Mouse (Mus musculus) lung, postnatal 36 days (tissue): ENCODE measurements at regions not wholly inside any gene's neighbourhood (a gene's known extent, or its start where the extent isn't known, plus 50 kb on each side); places are given as distances from the start of the nearest gene placed in this dataset.

Experiments
- DNase-seq: peaks from one replicate; pipeline ENCODE4 v3.0.0; 2022; ENCODE audit warnings: mixed read lengths

DNA sequence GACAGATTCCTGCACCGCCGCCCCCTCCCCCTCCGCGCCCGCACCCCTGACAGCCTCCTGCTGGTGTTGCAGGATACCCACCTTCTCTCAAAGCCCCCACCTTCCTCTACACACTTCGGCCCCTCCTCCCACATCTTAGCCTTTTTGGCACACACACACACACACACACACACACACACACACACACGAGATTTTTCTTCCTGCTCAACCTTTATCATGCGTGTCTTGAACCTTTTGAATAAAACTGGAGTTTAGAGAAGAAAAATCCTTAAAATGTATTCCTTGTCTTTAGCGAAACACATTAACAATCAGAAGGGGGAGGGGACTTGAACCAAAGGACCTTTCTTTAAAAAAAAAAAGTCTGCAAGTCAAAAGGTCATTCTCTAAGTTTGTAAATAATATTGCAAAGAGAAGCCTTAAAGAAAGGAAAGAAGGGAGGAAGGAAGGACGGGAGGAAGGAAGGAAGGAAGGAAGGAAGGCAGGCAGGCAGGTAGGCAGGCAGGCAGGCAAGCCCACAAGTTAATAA is 227.7 kb downstream of the Mef2c start:
- no peak for DNase-seq

DNA sequence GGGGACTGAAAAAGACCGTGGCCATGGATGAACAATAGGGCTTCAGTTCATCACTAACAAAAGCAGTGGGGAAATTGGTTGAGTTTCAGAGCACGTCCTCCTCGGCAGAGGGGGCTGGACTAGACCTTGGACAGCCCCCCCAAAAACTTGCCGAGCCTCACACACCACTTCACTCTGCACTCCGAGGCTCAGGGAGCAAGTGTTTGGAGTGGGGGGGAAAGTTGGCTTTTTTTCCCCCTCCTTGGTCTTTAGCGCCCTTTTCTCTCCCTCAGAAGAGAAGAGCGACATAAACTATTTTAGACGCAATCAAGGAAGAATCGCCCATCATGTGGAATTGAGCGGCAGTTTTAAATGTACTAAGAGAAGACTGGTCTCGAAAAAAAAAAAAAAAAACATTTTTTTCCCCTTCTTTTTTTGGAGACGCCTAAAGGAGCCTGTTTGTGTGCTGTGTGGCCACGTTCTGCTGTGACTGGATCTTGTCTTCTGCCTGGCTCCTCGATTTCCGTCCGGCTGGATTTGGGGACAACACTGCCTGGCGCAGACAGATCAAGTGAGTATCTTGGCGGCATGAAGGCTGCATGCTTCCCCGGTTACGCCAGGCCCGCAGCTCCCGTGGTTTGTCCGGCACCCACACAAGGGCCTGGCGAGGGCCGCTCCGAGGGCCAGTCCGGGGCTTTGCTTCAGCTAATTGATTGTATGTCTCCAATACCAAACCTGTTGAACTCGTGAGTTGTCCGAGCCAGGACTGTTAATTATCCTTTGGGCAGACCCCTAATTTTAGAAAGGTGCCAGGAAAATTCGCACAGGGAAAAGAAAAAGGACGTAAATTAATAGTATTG is 228.7 kb downstream of the Mef2c start:
- DNase-seq: no peak

DNA sequence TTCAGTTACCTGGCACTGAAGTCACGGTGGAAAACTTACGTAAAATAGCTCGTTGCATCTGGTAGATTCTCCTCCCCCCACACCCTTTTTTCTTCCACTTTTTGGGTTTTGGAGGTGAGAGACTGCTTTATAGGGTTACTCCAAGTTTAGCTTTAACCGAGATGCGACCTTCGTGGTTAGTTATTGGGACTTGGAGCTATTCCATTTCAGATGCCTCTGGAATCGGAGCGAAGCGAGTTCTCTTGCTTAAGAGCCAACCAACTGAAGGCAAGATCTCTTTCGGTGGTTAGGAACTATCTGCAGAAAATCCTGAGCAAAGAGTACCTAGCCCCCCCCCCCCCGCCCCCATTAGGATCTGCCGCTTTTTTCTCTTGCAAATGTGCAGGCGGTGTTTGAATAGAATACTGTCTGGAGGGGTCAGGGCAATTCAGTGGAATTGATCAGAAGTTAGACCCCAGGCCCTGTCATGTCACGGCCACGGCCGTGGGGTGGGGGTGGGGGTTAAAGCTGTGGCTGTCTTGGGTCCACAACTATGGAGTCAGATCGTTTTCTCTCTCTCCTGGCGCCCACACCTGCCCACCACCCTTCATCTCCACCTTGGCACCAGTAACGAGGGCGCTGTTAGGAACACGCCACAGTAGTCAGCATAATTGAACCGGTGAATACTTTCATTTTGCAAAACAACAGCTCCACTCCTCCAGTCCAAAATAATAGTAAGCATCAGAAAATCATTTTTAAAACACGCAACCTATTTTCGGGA is 229.6 kb downstream of the Mef2c start:
- no peak for DNase-seq

DNA sequence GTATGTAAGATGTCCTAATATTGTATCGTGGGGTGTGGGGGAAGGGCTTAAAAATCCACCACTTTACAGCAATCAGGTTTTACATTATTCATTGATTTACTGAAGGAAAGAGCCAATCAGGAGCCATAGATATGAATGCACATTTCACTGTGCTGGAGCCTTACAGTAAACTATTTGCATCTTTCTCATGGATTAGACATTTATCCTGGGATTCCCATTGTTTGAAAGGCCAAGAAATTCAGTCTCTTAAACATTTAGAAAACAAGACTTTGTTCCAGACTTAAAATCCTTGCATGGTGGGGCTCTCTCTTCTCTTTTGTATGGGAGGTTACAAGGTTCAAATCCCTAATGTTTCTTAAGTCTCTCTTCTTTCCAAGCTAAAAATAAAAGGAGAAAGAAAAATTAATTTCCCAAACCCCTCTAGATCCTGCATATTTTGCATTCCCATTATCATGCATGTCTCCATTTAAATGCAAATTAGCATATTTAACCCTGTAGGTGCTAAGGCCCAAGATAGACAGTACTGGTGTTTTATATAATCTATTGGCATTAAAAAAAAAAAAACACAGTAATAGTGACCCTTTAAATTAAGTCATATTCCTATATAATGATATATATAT is 230.3 kb downstream of the Mef2c start:
- no peak for DNase-seq

DNA sequence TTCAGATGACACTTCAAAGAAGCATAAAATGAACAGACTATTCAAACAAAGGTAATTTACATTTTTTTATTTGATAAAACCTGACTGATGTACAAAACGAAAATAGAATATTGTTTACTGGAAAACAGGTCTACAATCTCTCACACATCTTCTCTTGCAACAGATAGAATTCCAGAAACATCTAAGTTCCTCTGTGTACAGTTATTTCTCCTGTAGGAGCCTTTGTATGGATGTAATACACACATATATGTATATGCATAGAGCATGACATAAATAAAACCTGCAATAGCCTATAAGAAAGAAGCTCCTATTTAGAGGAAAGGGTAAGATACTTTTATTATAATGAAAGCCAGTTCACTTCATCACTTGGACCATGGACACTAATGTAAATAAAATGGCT is 230.8 kb downstream of the Mef2c start:
- no peak for DNase-seq

DNA sequence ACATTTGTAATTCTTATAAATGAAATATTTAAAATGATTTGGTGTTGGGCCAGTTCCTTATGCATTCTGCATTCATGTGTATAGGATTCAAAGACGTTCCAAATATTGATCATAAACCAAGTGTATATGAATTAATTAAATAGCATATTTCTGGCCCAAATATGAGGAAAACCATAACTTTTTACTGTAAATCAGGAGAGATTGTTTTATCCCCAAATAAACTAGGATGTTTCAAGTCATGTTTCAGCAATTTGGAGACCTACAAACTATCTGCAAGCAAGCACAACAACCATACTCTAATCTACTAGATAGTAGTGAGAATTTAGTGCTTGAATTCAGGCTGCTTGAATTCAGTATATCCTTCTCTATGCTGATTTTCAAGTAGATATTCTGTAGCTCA is 231.3 kb downstream of the Mef2c start:
- DNase-seq: no peak

DNA sequence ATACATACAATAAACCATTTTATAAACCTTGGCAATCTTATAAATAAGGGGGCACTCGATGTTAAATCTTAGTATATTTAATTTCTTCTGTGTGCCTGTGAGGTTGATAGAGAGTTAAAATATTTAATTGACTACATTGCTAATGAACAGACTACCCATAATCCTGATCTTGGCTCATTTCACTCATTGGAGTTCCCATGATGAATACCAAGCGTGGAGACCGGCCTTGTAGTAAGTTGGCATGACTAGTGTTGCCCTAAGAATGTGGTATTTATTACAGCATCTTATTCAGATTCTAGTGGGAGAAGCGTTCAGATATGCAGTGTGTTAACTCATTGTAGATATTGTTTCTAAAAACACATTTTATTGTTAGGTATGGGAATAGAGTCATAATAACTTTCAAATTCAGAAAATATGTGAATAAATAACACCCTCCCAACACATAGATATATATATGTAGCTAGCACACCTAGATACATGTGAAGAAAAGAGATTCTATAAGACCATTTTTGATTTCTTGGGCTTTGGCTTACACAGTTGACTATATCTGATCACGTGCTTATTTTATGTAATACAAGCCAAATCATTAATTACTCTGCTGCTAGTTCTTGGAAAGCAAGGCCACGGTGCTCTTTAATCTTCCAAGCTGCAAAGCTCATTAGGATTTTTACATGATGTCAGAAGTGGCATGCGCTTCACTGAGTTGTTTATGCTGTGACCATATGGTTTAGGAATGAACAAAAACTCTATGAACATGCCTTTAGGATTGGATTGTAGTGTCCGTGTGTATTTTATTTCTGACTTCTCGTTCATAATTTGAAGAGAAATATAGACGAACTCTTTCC is 232.0 kb downstream of the Mef2c start:
- no peak for DNase-seq

DNA sequence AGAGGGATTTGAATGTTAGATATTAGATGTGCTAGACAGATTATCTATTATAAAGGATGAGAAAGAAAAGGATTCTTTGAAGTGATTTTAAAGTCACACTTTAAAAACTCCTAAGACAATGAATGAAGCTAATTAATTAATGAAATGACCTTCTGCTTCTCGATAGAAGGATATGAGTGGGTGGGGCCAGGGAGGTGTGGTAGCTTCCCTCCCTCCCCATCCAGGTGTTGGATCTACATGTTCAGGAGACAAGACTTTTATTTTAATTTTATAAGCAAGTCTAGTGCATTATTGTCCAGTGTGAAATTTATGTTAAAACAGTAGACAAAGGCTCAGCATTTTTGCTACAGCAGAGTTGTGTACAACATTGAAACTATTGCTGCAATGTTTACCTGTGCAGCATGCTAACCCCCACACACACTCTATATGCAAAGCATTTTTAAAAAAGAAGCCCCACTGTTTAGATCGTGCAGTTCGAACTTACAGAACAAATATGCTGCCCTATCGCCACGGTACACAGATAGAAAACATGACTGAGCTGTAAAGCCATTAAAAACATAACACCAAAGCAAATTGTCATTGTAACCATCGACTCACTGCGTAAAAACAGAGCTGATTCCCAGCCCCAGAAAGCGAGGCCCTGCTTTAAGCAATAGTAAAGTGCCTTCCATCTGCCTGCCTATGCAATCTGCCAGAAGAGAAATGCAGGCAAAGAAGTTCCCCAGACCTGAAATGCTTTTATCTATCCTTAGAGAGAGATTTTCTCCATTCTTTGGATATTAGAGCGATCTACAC is 233.4 kb downstream of the Mef2c start:
- no peak for DNase-seq

DNA sequence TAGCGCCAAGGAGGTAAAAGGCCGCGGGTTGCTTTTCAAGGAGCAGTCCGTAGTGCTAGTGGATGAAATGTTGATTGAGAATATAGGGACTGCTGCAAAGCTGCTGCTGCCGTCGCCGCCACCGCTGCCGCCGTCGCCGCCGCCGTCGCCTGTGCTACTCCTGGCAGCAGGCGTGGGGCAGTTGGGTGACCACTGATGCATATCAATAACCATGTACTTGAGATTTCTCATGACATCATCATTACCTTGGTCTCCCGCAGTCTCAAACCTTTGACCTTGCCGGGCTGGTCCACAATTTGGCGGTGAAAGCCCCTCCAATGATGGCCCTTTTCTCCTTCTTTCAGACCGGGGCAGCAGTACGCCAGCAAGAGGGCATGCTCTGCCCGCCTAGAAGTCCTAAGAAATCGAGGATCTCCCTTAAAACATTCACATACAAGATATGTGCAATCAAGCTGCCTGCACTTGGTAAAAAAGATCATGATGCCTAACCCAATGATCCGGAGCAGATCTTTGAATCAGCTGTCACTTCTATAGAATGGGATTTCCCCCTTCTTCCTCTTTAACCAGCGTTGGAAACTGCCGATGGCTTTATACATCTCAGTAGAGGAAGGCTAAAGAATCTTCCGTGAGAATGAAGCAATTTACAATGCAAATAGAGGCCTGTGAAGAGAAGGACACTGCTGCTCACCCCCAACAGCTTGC is 234.1 kb downstream of the Mef2c start:
- DNase-seq: no peak

DNA sequence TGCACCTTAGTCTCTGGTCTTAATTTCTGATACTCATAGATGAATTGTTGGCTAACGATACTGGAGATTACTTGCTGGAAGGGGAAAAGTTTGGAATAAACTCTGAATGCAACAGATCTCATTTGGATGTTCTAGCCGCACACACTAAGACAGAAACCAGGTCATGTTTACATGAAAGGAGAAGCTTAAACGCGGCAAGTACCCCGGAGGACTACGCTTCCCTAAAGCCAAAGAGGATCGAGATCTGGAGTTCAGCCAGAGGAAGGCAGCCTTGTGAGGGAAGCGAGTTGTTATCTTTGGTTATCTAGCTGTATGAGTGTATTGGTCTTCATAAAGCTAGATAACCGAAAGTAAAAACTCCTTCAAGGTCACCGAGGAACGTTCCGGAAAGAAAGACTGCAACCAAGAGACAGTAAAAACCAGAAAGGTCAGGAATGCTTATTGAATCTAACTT is 234.7 kb downstream of the Mef2c start:
- DNase-seq: no peak

DNA sequence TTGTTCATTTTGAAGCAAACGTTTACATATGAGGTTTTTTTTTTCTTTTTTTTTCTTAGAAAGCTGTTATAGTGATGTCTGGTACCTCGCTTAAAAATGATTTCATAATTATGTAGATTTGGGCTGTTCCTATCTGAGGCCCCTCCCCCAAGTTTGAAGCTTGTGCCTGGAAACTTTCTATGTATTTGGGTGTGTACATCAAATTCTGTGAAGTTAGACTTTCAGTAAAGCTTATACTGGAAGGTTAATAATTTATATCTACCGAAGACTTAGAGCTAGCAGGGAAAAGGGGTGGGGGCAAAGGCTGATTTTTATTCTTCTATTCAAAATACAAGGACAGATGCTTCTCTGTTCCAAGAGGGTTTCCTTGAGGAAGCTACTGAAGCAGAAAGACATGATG is 235.3 kb downstream of the Mef2c start:
- no peak for DNase-seq

DNA sequence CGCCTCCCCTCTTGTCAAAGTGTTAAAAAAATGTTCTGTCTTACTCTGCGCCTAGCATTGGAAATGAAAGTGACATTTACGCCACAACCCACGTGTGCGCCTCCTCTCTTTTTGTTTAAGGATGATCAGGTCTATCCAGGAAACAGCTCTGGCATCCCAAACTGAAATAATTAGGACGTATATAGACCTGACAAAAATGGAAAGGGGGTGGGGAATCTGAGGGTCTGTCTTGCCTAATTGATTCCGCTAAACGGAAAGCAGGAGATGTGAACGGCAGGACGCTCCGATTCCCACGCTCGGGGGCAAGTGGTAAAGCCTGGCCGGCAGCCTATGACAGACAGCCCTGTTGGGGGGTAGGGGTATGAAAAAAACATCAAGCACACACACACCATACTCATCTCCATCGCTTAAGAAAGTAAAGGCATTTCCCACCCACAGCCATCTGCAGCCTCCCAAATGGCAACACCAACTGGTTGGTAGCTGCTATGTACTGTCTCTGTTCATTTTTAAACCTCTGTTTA is 235.8 kb downstream of the Mef2c start:
- DNase-seq: no peak

DNA sequence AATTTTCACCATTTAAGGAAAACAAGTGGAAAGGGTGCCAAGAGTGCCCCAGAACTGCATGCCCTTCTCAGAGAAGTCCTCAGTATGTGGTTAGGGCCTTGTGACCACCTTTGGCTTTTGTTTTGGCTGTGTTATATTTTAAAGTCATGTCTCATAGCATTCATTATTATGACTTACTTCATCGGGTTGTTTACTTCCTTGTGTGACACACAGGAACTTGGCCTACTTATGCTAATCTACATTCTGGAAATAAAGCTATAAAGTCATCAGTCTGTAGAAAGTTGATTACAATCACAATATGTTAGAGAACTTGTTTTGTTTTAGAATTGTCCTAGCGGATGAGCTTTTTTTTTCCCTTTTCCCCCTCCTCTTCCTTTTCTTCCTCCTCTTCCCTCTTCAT is 236.3 kb downstream of the Mef2c start:
- DNase-seq: no peak

DNA sequence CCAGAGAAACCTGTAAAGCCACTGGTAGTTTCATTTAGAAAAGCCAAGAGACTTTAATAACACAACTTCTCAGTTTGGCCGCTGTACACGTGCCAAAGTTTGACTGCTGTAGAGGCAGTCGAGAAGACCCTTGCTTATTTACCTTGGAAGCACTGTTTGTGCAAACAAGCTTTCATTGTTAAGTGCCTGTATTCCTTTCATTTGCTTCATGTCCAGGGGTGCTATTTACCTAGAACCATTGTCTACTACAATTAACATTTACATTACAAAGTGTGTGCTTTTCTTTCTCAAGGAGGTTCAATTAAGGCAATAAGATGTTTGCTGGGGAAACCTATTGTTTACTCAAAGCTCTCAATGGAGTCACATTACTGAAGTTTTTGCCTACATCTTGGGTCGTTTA is 236.9 kb downstream of the Mef2c start:
- no peak for DNase-seq

DNA sequence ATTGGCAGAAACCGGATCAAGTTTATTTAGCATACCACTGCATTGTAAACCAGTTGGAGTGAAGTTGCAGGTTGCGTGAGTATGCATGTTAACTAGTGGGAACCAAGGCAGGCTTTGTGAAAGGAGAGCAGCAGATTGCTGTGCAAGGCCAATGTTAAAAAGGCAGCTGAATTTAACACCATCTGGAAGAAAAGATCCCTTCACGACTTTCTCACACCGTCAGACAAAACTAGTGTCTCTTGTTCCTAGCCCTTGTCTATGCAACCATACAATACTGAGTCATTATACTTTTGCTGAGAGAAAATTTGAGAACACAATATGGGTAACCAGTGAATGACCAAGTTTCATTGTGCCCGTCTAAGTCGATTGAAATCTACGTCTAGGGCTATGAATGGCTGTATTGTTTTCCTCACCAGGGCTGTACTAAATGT is 237.8 kb downstream of the Mef2c start:
- DNase-seq: no peak

DNA sequence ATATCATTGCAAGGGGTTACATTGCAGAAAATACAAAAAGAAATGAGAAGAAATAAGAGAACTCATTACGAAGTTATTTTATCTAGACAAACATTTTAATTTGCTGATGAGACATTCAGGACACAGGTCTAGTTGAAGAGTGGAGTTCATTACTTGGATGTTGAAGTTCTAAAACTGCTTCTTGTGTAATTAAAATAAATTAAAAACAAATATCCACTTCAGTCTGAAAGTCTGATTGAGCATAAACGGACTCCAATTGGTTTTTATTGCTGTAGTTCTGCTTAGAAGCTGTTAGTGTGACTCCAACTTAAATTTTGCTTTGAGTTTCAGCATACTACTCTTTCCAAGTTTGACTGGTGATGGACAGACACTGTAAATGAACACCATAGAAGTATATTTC is 238.3 kb downstream of the Mef2c start:
- DNase-seq: no peak

DNA sequence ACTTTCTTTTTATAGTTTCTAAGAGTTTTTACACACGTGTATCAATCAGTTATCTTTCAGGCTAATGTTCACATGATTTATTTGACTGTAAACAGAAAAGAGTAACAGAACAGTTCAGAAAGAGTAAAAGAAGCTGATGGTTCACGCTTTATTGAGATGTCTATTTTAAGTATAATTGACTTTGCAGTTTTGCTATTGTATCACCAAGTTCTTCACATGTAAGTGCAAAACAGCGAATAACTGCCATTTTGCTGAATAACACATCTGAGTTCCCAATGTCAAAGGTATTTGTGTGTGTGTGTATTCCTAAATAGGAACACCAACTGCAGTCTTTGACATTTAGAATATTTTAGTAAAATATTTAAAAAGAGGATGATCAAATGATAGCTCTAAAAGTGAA is 238.7 kb downstream of the Mef2c start:
- no peak for DNase-seq

DNA sequence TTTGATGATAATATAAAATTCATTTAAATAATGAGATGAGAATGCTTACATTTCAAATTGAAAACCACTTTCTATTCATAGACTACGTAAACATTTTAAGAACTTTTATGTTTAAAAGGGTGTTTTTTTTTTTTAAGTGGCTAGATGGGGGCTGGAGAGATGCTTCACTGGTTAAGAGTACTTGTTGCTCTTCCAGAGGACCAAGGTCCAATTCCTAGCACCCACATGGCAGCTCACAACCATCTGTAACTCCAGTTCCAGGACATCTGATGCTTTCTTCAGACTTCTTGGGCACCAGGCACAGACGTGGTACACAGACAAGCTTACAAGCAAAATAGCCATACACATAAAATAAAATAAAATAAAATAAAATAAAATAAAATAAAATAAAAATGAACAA is 239.5 kb downstream of the Mef2c start:
- no peak for DNase-seq

DNA sequence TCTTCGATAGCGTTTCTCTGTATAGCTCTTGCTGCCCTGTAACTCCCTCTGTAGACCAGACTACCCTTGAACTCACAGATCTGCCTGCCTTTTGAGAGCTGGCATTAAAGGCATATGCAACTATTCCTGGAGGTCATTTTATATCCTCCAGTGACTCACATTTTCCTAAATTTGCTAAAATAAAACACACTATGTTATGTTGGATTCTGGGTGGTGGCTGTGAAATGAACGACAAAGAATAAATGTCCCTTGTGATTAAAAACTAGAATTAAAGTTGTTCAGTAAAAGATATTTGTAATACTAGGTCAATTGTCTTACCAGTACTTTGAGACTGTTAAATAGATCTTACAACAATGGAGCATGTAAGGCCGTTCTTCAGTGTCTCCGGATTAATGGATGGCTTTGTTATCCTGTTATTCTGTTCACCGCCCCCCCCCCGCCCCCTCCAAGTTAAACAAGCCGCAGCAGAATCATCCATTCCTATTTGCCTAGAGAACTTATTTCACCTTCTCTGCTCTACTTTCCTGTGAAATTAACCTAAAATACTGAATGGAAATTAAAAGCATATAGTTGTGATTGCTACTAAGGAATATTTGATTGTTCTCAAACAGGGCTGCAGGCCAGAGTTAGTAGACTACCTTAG is 240.4 kb downstream of the Mef2c start:
- no peak for DNase-seq

DNA sequence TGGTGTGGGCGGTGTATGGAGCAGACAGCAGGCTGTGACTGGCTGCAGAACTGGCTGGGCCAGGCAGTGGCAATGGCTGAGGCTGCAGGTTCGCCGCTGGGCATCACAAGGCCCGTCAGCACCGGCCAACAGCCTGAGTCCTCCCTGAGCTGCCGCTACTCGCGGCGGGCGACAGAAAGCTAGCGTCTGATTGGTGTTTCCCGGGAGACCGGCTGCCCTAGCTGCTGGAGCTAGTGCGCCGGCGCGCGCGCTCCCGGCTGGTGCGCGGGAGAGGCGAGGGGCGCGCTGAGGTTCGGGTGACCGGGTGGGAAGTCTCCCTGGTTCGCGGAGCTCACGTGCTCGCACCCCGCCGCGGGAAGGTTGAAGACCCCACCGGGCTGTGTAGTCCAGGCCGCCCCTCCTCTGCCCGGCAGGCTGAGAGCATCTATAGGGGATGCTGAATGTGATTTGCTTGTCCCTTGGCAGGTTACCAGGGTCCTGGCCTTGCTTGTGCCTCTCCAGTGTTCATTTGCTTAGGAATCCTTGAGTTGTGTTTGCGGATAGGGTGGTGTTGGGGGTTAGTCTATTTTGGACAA is 241.2 kb downstream of the Mef2c start:
- no peak for DNase-seq
